Mouse (Mus musculus) neural tube, embryonic 13.5 days (tissue): ENCODE data around the gene Arhgef6. TPM values are rescaled to one million over a fixed set of nuclear protein-coding genes. Genes with fewer than 3 reads are reported as not detected.

Source experiments
- ATAC-seq: fragments of 200-750 bp; cut with Nextera tagmentation; 2 replicates; pipeline ENCODE4 v1.8.0; 2017; ENCODE audit warnings: low read depth, mild to moderate bottlenecking, moderate TSS enrichment, moderate library complexity
- H3K27ac ChIP-seq: fragments of 300-500 bp; sonication (generic); replicated peaks from 2 replicates; pipeline ENCODE4 v1.5.1; 2015; ENCODE audit warnings: moderate library complexity, mild to moderate bottlenecking, inconsistent platforms
- H3K27me3 ChIP-seq: fragments of 300-500 bp; sonication (generic); 2 replicates; pipeline ENCODE4 v1.6.1; 2015; ENCODE audit warnings: mild to moderate bottlenecking, inconsistent platforms
- H3K36me3 ChIP-seq: fragments of 300-500 bp; sonication (generic); 2 replicates; pipeline ENCODE4 v1.6.1; 2015; ENCODE audit warnings: mild to moderate bottlenecking, inconsistent platforms
- H3K4me1 ChIP-seq: fragments of 300-500 bp; sonication (generic); replicated peaks from 2 replicates; pipeline ENCODE4 v1.6.1; 2015; ENCODE audit warnings: inconsistent platforms
- H3K4me2 ChIP-seq: fragments of 300-500 bp; sonication (generic); 2 replicates; pipeline ENCODE4 v1.6.1; 2015; ENCODE audit warnings: inconsistent platforms, mild to moderate bottlenecking, moderate library complexity
- H3K4me3 ChIP-seq: fragments of 300-500 bp; sonication (generic); 2 replicates; pipeline ENCODE4 v1.5.1; 2015; ENCODE audit warnings: mild to moderate bottlenecking, inconsistent platforms
- H3K9ac ChIP-seq: fragments of 300-500 bp; sonication (generic); 2 replicates; pipeline ENCODE4 v1.6.1; 2015; ENCODE audit warnings: moderate library complexity, mild to moderate bottlenecking, inconsistent platforms
- H3K9me3 ChIP-seq: fragments of 300-500 bp; sonication (generic); 2 replicates; pipeline ENCODE4 v1.6.1; 2016; ENCODE audit warnings: inconsistent platforms
- WGBS: fragments of 180-500 bp; shearing (Covaris S2); methylation state at CpG from one replicate; pipeline ENCODE4 v1.1.7; 2015; 5-methylcytosine and 5-hydroxymethylcytosine counted together
- polyA plus RNA-seq: library from polyadenylated mRNA; unstranded; fragments of >200 nt; fragmentation: Nextera tagmentation; extraction: Ambion mirVana; gene quantifications from 2 replicates; pipeline ENCODE4 v1.2.1, GENCODE M21; 2015

Gene Arhgef6
- polyA plus RNA-seq, 1 experiment from 2014 or later, result 7.3 TPM

DNA sequence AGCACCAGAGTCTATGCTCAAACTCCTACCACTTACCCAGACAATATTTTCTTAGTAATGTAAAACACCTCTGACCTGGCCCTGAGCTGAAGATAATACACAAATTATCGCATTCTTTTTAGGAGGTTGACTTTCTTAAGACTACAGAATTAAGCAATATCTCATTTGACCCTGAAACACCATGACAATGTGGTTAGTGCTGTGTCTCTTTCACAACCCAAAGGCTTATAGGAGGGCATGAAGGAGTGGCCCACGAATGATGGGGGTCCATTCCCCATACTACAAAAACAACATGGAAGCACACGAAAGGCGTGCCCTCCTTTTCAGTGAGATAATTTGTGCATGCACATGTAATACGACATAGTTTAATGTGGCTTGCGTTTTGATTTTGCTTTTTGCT is 3.2 kb downstream of the Arhgef6 start:
- H3K4me2 ChIP-seq, result no peak overlapping the region
- WGBS, result 93% methylated on average over 6 of the region's 6 CpGs
- ATAC-seq, result no peak
- no peaks in the 10 kb centered on the region for H3K9me3 ChIP-seq
- no peak overlapping the region for H3K27ac ChIP-seq
- H3K9ac ChIP-seq, result no peak overlapping the region
- no peaks in the 10 kb centered on the region for H3K4me1 ChIP-seq
- no peaks in the 10 kb centered on the region for H3K27me3 ChIP-seq
- H3K4me3 ChIP-seq, result no peak overlapping the region
- no peaks in the 10 kb centered on the region for H3K36me3 ChIP-seq

DNA sequence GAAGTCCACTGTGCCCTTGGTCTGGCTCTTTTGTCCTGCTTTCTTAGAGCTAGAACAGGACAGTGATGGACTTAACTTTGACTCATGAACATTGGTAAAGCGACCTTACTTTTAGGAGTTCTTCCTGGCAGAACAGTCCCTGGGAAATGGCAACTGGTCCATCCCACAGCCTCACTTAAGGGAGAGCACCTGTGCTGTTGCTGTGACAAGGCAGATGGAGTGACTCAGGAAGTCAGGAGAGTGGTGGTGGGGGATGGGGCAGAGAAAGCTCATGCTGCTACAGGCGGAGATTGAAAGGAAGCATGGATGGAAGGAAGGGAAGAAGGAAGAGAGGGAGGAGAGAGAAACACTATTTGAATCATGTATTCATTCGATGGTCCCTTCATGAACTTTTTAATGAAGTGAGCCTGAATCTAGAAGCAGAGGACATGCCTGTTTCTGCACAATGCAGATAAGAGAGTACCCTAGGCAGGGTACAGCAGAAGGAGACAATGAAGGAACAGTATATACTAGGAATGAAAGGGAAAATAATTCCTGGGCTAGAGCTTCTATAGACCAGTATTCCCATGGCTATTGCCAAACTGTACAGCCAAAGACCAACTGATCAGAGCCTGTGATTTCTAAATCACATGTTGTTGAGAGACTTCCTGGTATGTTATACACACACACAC is 10.7 kb downstream of the Arhgef6 start:
- ATAC-seq, result no peak
- Histone ChIP-seq H3K36me3 (no peaks in the 10 kb centered on the region), H3K27me3 (no peaks in the 10 kb centered on the region), H3K9ac (no peak overlapping the region), H3K9me3 (no peaks in the 10 kb centered on the region), H3K4me2 (no peak overlapping the region), H3K27ac (no peak overlapping the region), H3K4me1 (no peaks in the 10 kb centered on the region), H3K4me3 (no peak overlapping the region)
- WGBS, result 79% methylated on average over 3 of the region's 3 CpGs

GRCm38 (mm10) chrX:57326487-57327221 is 11.9 kb downstream of the Arhgef6 start:
- Histone ChIP-seq H3K9ac (peak overlapping the region; percentile 64), H3K36me3 (no peaks in the 10 kb centered on the region), H3K4me2 (peak overlapping the region; percentile 75), H3K27ac (no peak overlapping the region), H3K27me3 (no peaks in the 10 kb centered on the region), H3K4me3 (peak overlapping the region; percentile 43), H3K4me1 (no peaks in the 10 kb centered on the region), H3K9me3 (no peaks in the 10 kb centered on the region)
- 27% methylated on average over 16 of the region's 16 CpGs for WGBS
- ATAC-seq, result peak; percentile 86

- Histone ChIP-seq H3K27ac (no peak overlapping the region), H3K27me3 (no peaks in the 10 kb centered on the region), H3K36me3 (no peaks in the 10 kb centered on the region), H3K9ac (peak overlapping the region; percentile 64), H3K4me2 (peak overlapping the region; percentile 75), H3K4me3 (peak overlapping the region; percentile 43), H3K9me3 (no peaks in the 10 kb centered on the region), H3K4me1 (no peaks in the 10 kb centered on the region)
- peak; percentile 93 for ATAC-seq
- 21% methylated on average over 29 of the region's 29 CpGs for WGBS
Measured at GRCm38 (mm10) chrX:57325861-57326461, 12.6 kb downstream of the Arhgef6 start.

GRCm38 (mm10) chrX:57324891-57325290 is 13.6 kb downstream of the Arhgef6 start:
- no peak overlapping the region for H3K4me3 ChIP-seq
- H3K9me3 ChIP-seq, result no peaks in the 10 kb centered on the region
- H3K4me2 ChIP-seq, result no peak overlapping the region
- no peaks in the 10 kb centered on the region for H3K4me1 ChIP-seq
- no peak overlapping the region for H3K9ac ChIP-seq
- H3K36me3 ChIP-seq, result no peaks in the 10 kb centered on the region
- H3K27ac ChIP-seq, result no peak overlapping the region
- WGBS, result 78% methylated on average over 6 of the region's 6 CpGs
- H3K27me3 ChIP-seq, result no peaks in the 10 kb centered on the region
- ATAC-seq, result no peak

- no peak for ATAC-seq
- no peak overlapping the region for H3K4me2 ChIP-seq
- H3K9me3 ChIP-seq, result no peaks in the 10 kb centered on the region
- H3K9ac ChIP-seq, result no peak overlapping the region
- H3K27me3 ChIP-seq, result no peaks in the 10 kb centered on the region
- WGBS, result 83% methylated on average over 5 of the region's 5 CpGs
- H3K4me1 ChIP-seq, result no peaks in the 10 kb centered on the region
- H3K36me3 ChIP-seq, result no peaks in the 10 kb centered on the region
- H3K27ac ChIP-seq, result no peak overlapping the region
- no peak overlapping the region for H3K4me3 ChIP-seq
Measured at GRCm38 (mm10) chrX:57312066-57312465, 26.5 kb downstream of the Arhgef6 start.

- H3K9me3 ChIP-seq, result no peaks in the 10 kb centered on the region
- no peaks in the 10 kb centered on the region for H3K4me1 ChIP-seq
- no peak overlapping the region for H3K4me2 ChIP-seq
- no peak overlapping the region for H3K4me3 ChIP-seq
- no peaks in the 10 kb centered on the region for H3K36me3 ChIP-seq
- H3K9ac ChIP-seq, result no peak overlapping the region
- WGBS, result 71% methylated on average over 2 of the region's 2 CpGs
- no peak for ATAC-seq
- no peak overlapping the region for H3K27ac ChIP-seq
- H3K27me3 ChIP-seq, result no peaks in the 10 kb centered on the region
Measured at GRCm38 (mm10) chrX:57309993-57310392, 28.5 kb downstream of the Arhgef6 start.

- 80% methylated on average over 6 of the region's 6 CpGs for WGBS
- Histone ChIP-seq H3K36me3 (no peaks in the 10 kb centered on the region), H3K27ac (no peak overlapping the region), H3K27me3 (no peaks in the 10 kb centered on the region), H3K9me3 (no peaks in the 10 kb centered on the region), H3K4me3 (no peak overlapping the region), H3K4me1 (no peaks in the 10 kb centered on the region), H3K4me2 (no peak overlapping the region), H3K9ac (no peak overlapping the region)
- ATAC-seq, result no peak
Measured at GRCm38 (mm10) chrX:57306747-57307146, 31.8 kb downstream of the Arhgef6 start.

- ATAC-seq, result no peak
- no peaks in the 10 kb centered on the region for H3K4me1 ChIP-seq
- H3K4me2 ChIP-seq, result no peak overlapping the region
- no peak overlapping the region for H3K9ac ChIP-seq
- H3K4me3 ChIP-seq, result no peak overlapping the region
- no peaks in the 10 kb centered on the region for H3K9me3 ChIP-seq
- H3K36me3 ChIP-seq, result no peaks in the 10 kb centered on the region
- H3K27ac ChIP-seq, result no peak overlapping the region
- no peaks in the 10 kb centered on the region for H3K27me3 ChIP-seq
- WGBS, result 86% methylated on average over 3 of the region's 3 CpGs
Measured at GRCm38 (mm10) chrX:57304784-57305287, 33.7 kb downstream of the Arhgef6 start.

- H3K4me3 ChIP-seq, result no peak overlapping the region
- H3K27ac ChIP-seq, result no peak overlapping the region
- H3K36me3 ChIP-seq, result no peaks in the 10 kb centered on the region
- H3K9me3 ChIP-seq, result no peaks in the 10 kb centered on the region
- H3K27me3 ChIP-seq, result no peaks in the 10 kb centered on the region
- no peak for ATAC-seq
- no peak overlapping the region for H3K4me2 ChIP-seq
- H3K4me1 ChIP-seq, result no peaks in the 10 kb centered on the region
- no peak overlapping the region for H3K9ac ChIP-seq
- WGBS, result 82% methylated on average over 8 of the region's 8 CpGs
Measured at GRCm38 (mm10) chrX:57303188-57303878, 35.2 kb downstream of the Arhgef6 start.

GRCm38 (mm10) chrX:57298946-57299345 is 39.6 kb downstream of the Arhgef6 start:
- no peak for ATAC-seq
- no peaks in the 10 kb centered on the region for H3K27me3 ChIP-seq
- H3K4me2 ChIP-seq, result no peak overlapping the region
- no peak overlapping the region for H3K9ac ChIP-seq
- H3K27ac ChIP-seq, result no peak overlapping the region
- H3K4me1 ChIP-seq, result no peaks in the 10 kb centered on the region
- H3K36me3 ChIP-seq, result no peaks in the 10 kb centered on the region
- H3K4me3 ChIP-seq, result no peak overlapping the region
- H3K9me3 ChIP-seq, result no peaks in the 10 kb centered on the region
- WGBS, result 72% methylated on average over 7 of the region's 7 CpGs

DNA sequence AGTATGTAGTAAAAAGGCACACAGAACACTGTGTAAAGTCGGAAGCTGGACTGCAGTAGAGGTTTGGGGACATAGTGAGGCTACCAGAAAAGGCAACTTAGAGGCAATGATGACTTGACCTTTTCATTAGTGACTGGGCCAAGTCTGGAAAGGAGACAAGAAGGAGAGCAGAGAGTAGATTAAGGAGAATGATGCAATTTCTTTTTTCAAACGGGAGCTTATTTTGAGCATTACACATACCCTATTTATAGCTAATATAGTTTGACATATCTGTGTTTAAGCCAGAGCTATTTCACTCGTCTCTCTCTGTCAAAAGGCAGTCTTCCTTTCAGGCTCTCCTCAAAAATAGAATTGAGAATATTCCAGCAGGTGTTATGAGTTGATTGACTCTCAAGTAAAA is 50.1 kb downstream of the Arhgef6 start:
- 75% methylated on average over 3 of the region's 3 CpGs for WGBS
- Histone ChIP-seq H3K4me2 (no peak overlapping the region), H3K36me3 (no peaks in the 10 kb centered on the region), H3K9me3 (no peaks in the 10 kb centered on the region), H3K4me1 (no peaks in the 10 kb centered on the region), H3K9ac (no peak overlapping the region), H3K4me3 (no peak overlapping the region), H3K27ac (no peak overlapping the region), H3K27me3 (no peaks in the 10 kb centered on the region)
- ATAC-seq, result no peak
